Mouse (Mus musculus) monocyte, adult 5-6 weeks (primary cell): Measurements from ENCODE around the gene Cacna1c. TPM values are rescaled to one million over a fixed set of nuclear protein-coding genes. Genes with fewer than 3 reads are reported as not detected.
"Not testable (repeated sequence)": the region's sequence is repeated elsewhere in the genome, so short reads cannot be mapped to it uniquely, and the experiment has no call there.

ENCODE experiments used
- ATAC-seq: fragments of 153-309, 156-312 bp; replicated peaks from 2 replicates; pipeline ENCODE4 v1.8.0; 2017; ENCODE audit warnings: mild to moderate bottlenecking; ENCODE audit not compliant: low TSS enrichment, insufficient number of reproducible peaks, severe bottlenecking, poor library complexity, low FRiP score
- total RNA-seq: library from RNA; stranded (forward); fragments of 200-1000, 200-491, 200-594 nt; gene quantifications from 3 replicates; pipeline ENCODE4 v1.2.3, GENCODE M21; 2017

Gene Cacna1c
- total RNA-seq, 1 experiment from 2014 or later, result not detected

- no peak for ATAC-seq
These were observed 603.4 kb downstream of the Cacna1c start for GRCm38 (mm10) chr6:118592662-118593376.

- ATAC-seq, result not testable (repeated sequence)
These were observed 617.5 kb downstream of the Cacna1c start for GRCm38 (mm10) chr6:118578741-118579140.

- no peak for ATAC-seq
These were observed 621.9 kb downstream of the Cacna1c start for GRCm38 (mm10) chr6:118574351-118574750.

- ATAC-seq, result no peak
These were observed 628.4 kb downstream of the Cacna1c start for GRCm38 (mm10) chr6:118567816-118568215.

GRCm38 (mm10) chr6:118561745-118562609, 634.2 kb downstream of the Cacna1c start, which contains the start of gene Ankrd26:
TSS of gene Ankrd26 (minus strand) at chr6:118562226.
- peak; percentile 72; the same call in 1 of the 2 replicates for ATAC-seq

GRCm38 (mm10) chr6:118561225-118561624, 635.0 kb downstream of the Cacna1c start:
- ATAC-seq, result no peak

DNA sequence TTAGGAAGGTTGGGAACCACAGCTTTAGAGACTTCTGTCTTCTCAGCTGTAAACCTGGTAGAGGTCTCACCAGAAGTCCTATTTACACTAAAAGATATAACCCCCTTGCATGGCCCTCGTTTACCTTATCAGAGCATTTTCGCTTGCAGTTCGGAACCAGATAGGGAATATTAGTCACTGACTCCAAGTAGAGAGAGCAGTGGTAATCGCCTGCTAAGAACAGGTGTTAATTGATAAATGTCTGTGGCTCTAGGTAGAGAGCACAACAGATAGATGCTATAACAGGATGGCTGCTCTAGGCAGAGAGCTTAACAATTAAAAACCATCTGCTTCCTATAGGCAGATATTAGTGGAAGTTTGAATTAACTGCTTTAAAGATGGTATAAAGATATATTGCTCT, 657.6 kb downstream of the Cacna1c start:
- no peak for ATAC-seq

Other genes starting within 250 kb of the Cacna1c start
- gene Dcp1b, start 21.2 kb downstream of the Cacna1c start, total RNA-seq, result 15.3 to 24.8 TPM (median 15.7 TPM) in 3 replicates
- 0.29 to 1.9 TPM (median 0.43 TPM) in 3 replicates for gene Cacna2d4, start 40.1 kb upstream of the Cacna1c start, total RNA-seq
- gene Lrtm2, start 134.3 kb upstream of the Cacna1c start, total RNA-seq, result 0.11 to 1.6 TPM (median 0.48 TPM) in 3 replicates
- gene Adipor2, start 221.3 kb upstream of the Cacna1c start, total RNA-seq, result 117 to 140 TPM (median 127 TPM) in 3 replicates